Mouse (Mus musculus) spleen, adult 2 months (tissue): Measurements from ENCODE around the gene Rufy2.

Source experiments
- CTCF ChIP-seq: fragments of 200-500 bp; IDR thresholded peaks from 2 replicates; pipeline ENCODE4 v1.5.1; 2011; ENCODE audit warnings: mild to moderate bottlenecking, inconsistent platforms; ENCODE audit not compliant: insufficient read depth, insufficient read length, insufficient replicate concordance; ENCODE audit errors: extremely low read depth
- POLR2A ChIP-seq: fragments of 200-500 bp; IDR thresholded peaks from 2 replicates; pipeline ENCODE4 v1.6.1; 2011; ENCODE audit warnings: low read depth, low read length, inconsistent platforms

DNA sequence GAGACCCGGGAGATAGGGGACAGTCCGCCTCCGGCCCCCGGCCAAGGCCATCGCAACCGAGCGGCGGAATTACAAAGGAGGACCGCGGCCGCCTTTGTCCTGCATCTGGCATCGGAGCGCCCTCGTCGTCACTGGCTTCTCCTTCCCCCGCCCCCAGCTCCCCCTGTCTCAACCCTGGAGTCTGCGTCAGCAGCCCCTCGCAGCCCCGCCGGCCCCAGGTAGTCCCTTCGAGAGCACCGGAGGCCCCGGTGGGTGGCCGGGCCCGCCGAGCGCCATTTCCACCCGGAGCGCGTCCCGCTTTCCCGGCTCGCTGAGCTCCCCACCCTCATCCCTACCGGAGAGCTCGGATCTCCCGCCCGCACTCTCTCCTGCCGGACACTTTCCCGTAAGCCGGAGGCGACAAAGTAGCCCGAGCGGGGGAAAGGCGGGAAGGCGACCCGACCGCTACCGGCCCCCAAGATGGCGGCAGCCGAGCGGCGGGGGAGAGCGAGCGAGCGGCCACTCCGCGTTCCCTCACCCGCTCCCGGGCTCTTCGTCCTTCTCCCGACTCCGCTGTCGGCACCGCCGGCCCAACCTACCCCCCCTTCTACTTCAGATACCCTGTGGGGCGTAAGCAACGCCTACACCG lies 43.2 kb downstream of the Rufy2 start:
- TF ChIP-seq CTCF (no peak), POLR2A (no peak)
